Mouse (Mus musculus): ENCODE measurements at regions not wholly inside any gene's neighbourhood (a gene's known extent, or its start where the extent isn't known, plus 50 kb on each side); places are given as distances from the start of the nearest gene placed in this dataset.

DNA sequence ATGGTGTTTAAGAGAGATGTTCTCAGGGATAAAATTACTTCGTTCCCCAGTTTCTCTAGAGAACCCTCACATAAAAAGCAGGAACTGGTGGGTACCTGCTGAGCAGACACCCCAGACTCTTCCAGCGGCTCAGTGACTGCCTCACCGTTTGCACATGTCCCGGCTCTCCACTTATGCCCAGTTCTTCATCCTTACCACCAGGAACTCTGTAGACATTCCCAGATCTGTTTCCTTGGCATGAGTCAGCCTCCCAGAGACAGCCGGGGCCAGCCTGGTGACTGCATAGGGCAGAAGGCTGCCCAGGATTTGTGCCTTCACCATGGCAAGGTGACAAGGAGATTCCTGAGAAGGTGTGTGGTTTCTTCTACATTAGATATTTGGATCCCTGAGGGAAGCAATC lies 81.6 kb upstream of the Rasgrf1 start:
- TF ChIP-seq CTCF (IDR thresholded peaks at IDR 0.05; ENCODE audit: borderline replicate concordance, extremely low read depth, insufficient read depth, insufficient read length) (no peak), POLR2A (IDR thresholded peaks at IDR 0.05; ENCODE audit: borderline replicate concordance, extremely low read depth, insufficient read depth, insufficient read length, poor library complexity, severe bottlenecking) (no peak)
